Mouse (Mus musculus) forebrain, postnatal 0 days (tissue): ENCODE results near the gene Armc3. TPM values are rescaled to one million over a fixed set of nuclear protein-coding genes. Genes with fewer than 3 reads are reported as not detected.
"Not testable (repeated sequence)": the region's sequence is repeated elsewhere in the genome, so short reads cannot be mapped to it uniquely, and the experiment has no call there.

Experiments
- ATAC-seq: fragments of 200-750 bp; cut with Nextera tagmentation; 2 replicates; pipeline ENCODE4 v1.8.0; 2017; ENCODE audit warnings: mild to moderate bottlenecking, moderate library complexity
- DNase-seq: peaks from one replicate; pipeline ENCODE4 v3.0.0-alpha.2; 2015
- H3K27ac ChIP-seq: fragments of 300-500 bp; sonication (generic); 2 replicates; pipeline ENCODE4 v1.5.1; 2014; ENCODE audit warnings: low read depth, mild to moderate bottlenecking, antibody characterized with exemption, low read length, moderate library complexity, mixed read lengths
- H3K27me3 ChIP-seq: fragments of 300-500 bp; sonication (generic); 2 replicates; pipeline ENCODE4 v1.6.1; 2014; ENCODE audit warnings: mild to moderate bottlenecking, low read length, mixed read lengths; ENCODE audit not compliant: insufficient read depth
- H3K36me3 ChIP-seq: fragments of 300-500 bp; sonication (generic); 2 replicates; pipeline ENCODE4 v1.6.1; 2014; ENCODE audit warnings: mild to moderate bottlenecking, moderate library complexity; ENCODE audit not compliant: insufficient read depth
- H3K4me1 ChIP-seq: fragments of 300-500 bp; sonication (generic); 2 replicates; pipeline ENCODE4 v1.6.1; 2014; ENCODE audit warnings: antibody characterized with exemption; ENCODE audit not compliant: insufficient read depth
- H3K4me2 ChIP-seq: fragments of 300-500 bp; sonication (generic); 2 replicates; pipeline ENCODE4 v1.6.1; 2014; ENCODE audit warnings: low read depth, mild to moderate bottlenecking, moderate library complexity
- H3K4me3 ChIP-seq: fragments of 300-500 bp; sonication (generic); 2 replicates; pipeline ENCODE4 v1.5.1; 2014; ENCODE audit warnings: low read depth, low read length, mixed read lengths
- H3K9ac ChIP-seq: fragments of 300-500 bp; sonication (generic); 2 replicates; pipeline ENCODE4 v1.6.1; 2014; ENCODE audit warnings: mild to moderate bottlenecking
- H3K9me3 ChIP-seq: fragments of 300-500 bp; sonication (generic); 2 replicates; pipeline ENCODE4 v1.6.1; 2016; ENCODE audit warnings: low read length
- CTCF ChIP-seq: sonication (generic); IDR thresholded peaks from 2 replicates; pipeline ENCODE4 v1.5.1; 2016; ENCODE audit warnings: antibody characterized with exemption, control low read depth, low read depth
- WGBS: fragments of 180-500 bp; shearing (Covaris S2); extraction: QIAGEN DNeasy Blood & Tissue Kit; methylation state at CpG from one replicate; pipeline ENCODE4 v1.1.7; 2014; 5-methylcytosine and 5-hydroxymethylcytosine counted together
- polyA plus RNA-seq: library from polyadenylated mRNA; unstranded; fragments of >200 nt; fragmentation: Nextera tagmentation; extraction: Ambion mirVana; gene quantifications from 2 replicates; pipeline ENCODE4 v1.2.1, GENCODE M21; 2015
- total RNA-seq: library from RNA; depleted of rRNA; stranded (reverse); fragments of >200 nt; gene quantifications from 2 replicates; pipeline ENCODE4 v1.2.3, GENCODE M21; 2014

The Armc3 gene
- total and polyA plus RNA-seq, 2 experiments from 2014 or later: 1.5 to 2.4 TPM

GRCm38 (mm10) chr2:19270709-19271120, 71.6 kb downstream of the Armc3 start:
- no peaks in the 10 kb centered on the region for H3K9me3 ChIP-seq
- H3K9ac ChIP-seq: no peak overlapping the region
- no peaks in the 10 kb centered on the region for H3K27me3 ChIP-seq
- TF ChIP-seq CTCF: no peak
- no peak overlapping the region for H3K4me3 ChIP-seq
- WGBS: 30% methylated on average over 9 of the region's 9 CpGs
- H3K27ac ChIP-seq: no peak overlapping the region
- no peak overlapping the region for H3K4me2 ChIP-seq
- H3K36me3 ChIP-seq: no peaks in the 10 kb centered on the region
- no peaks in the 10 kb centered on the region for H3K4me1 ChIP-seq
- no peak for ATAC-seq
- no peak for DNase-seq

GRCm38 (mm10) chr2:19274583-19274982, 75.5 kb downstream of the Armc3 start:
- 49% methylated on average over 2 of the region's 2 CpGs for WGBS
- Histone ChIP-seq H3K9ac (no peak overlapping the region), H3K36me3 (no peaks in the 10 kb centered on the region), H3K27ac (no peak overlapping the region), H3K4me2 (no peak overlapping the region), H3K9me3 (no peaks in the 10 kb centered on the region), H3K27me3 (no peaks in the 10 kb centered on the region), H3K4me3 (no peak overlapping the region), H3K4me1 (no peaks in the 10 kb centered on the region)
- TF ChIP-seq CTCF: peak; percentile 39
- ATAC-seq (no peak), DNase-seq (peak; percentile 18)

- DNase-seq (peak; percentile 94), ATAC-seq (peak; percentile 85)
- H3K9me3 ChIP-seq: no peaks in the 10 kb centered on the region
- peak; percentile 91 for TF ChIP-seq CTCF
- H3K27ac ChIP-seq: peak overlapping the region; percentile 66
- peak overlapping the region; percentile 60 for H3K4me2 ChIP-seq
- H3K27me3 ChIP-seq: no peaks in the 10 kb centered on the region
- H3K36me3 ChIP-seq: no peaks in the 10 kb centered on the region
- 0 out of 2 replicates have a peak, but pooled peaks cover 4% of the 10 kb centered on the region for H3K4me1 ChIP-seq
- H3K9ac ChIP-seq: peak overlapping the region; percentile 73
- peak overlapping the region; percentile 43 for H3K4me3 ChIP-seq
- WGBS: 8% methylated on average over 25 of the region's 25 CpGs
Measured at GRCm38 (mm10) chr2:19275602-19276539, 76.8 kb downstream of the Armc3 start.

- Histone ChIP-seq H3K27ac (no peak overlapping the region), H3K4me2 (no peak overlapping the region), H3K9ac (no peak overlapping the region), H3K27me3 (no peaks in the 10 kb centered on the region), H3K4me3 (no peak overlapping the region), H3K36me3 (no peaks in the 10 kb centered on the region), H3K9me3 (no peaks in the 10 kb centered on the region), H3K4me1 (0 out of 2 replicates have a peak, but pooled peaks cover 4% of the 10 kb centered on the region)
- ATAC-seq (peak; percentile 53), DNase-seq (peak; percentile 50)
- WGBS: 52% methylated on average over 11 of the region's 11 CpGs
- TF ChIP-seq CTCF: no peak
Measured at GRCm38 (mm10) chr2:19280331-19280730, 81.2 kb downstream of the Armc3 start.

- Histone ChIP-seq H3K9ac (no peak overlapping the region), H3K4me3 (no peak overlapping the region), H3K4me2 (no peak overlapping the region), H3K9me3 (no peaks in the 10 kb centered on the region), H3K36me3 (no peaks in the 10 kb centered on the region), H3K4me1 (no peaks in the 10 kb centered on the region), H3K27me3 (no peaks in the 10 kb centered on the region), H3K27ac (no peak overlapping the region)
- ATAC-seq: no peak
- no peak for TF ChIP-seq CTCF
- DNase-seq: no peak
- 67% methylated on average over 3 of the region's 3 CpGs for WGBS
Measured at GRCm38 (mm10) chr2:19292366-19292765, 93.3 kb downstream of the Armc3 start.

GRCm38 (mm10) chr2:19300345-19301089, 101.4 kb downstream of the Armc3 start:
- Histone ChIP-seq H3K4me1 (no peaks in the 10 kb centered on the region), H3K27ac (no peak overlapping the region), H3K27me3 (no peaks in the 10 kb centered on the region), H3K4me3 (no peak overlapping the region), H3K4me2 (no peak overlapping the region), H3K9ac (no peak overlapping the region), H3K36me3 (no peaks in the 10 kb centered on the region), H3K9me3 (no peaks in the 10 kb centered on the region)
- DNase-seq (no peak), ATAC-seq (no peak)
- no peak for TF ChIP-seq CTCF
- 75% methylated on average over 9 of the region's 9 CpGs for WGBS

- Histone ChIP-seq H3K27me3 (no peaks in the 10 kb centered on the region), H3K36me3 (no peaks in the 10 kb centered on the region), H3K27ac (no peak overlapping the region), H3K9ac (no peak overlapping the region), H3K9me3 (no peaks in the 10 kb centered on the region), H3K4me1 (no peaks in the 10 kb centered on the region), H3K4me3 (no peak overlapping the region), H3K4me2 (no peak overlapping the region)
- 26% methylated on average over 6 of the region's 6 CpGs for WGBS
- no peak for ATAC-seq
- no peak for DNase-seq
- TF ChIP-seq CTCF: no peak
Measured at GRCm38 (mm10) chr2:19301251-19301650, 102.1 kb downstream of the Armc3 start.

GRCm38 (mm10) chr2:19303087-19303486, 104.0 kb downstream of the Armc3 start:
- WGBS: 83% methylated on average over 3 of the region's 3 CpGs
- ATAC-seq, H3K36me3 ChIP-seq, H3K9ac ChIP-seq, DNase-seq, H3K9me3 ChIP-seq, H3K27ac ChIP-seq, H3K27me3 ChIP-seq, H3K4me3 ChIP-seq, H3K4me1 ChIP-seq, H3K4me2 ChIP-seq: not testable (repeated sequence)
